Mouse (Mus musculus) CD8-positive naive resting alpha-beta T cell, adult 57 days (primary cell): ENCODE measurements around the gene Ddx50. TPM values are rescaled to one million over a fixed set of nuclear protein-coding genes. Genes with fewer than 3 reads are reported as not detected.

Experiments
- total RNA-seq: library from RNA; stranded (reverse); gene quantifications from one replicate; pipeline ENCODE4 v1.2.4, GENCODE M21; 2023

Ddx50 gene
- total RNA-seq, result 122 TPM

GRCm38 (mm10) chr10:62650881-62651810 lies at the start of gene Ddx50:
TSS of gene Ddx50 (minus strand) at chr10:62651218.

GRCm38 (mm10) chr10:62602177-62603040 lies 48.6 kb downstream of the Ddx50 start, which contains the start of gene Ddx21:
TSS of gene Ddx21 (minus strand) at chr10:62602281.

GRCm38 (mm10) chr10:62578338-62579100 lies 72.5 kb downstream of the Ddx50 start, which contains the start of gene Kif1bp:
TSS of gene Kif1bp (minus strand) at chr10:62578457.

Other genes starting within 250 kb of the Ddx50 start
- gene Hkdc1, start 228.7 kb downstream of the Ddx50 start, total RNA-seq, result not detected
- gene 4930507D05Rik, start 201.7 kb downstream of the Ddx50 start, total RNA-seq, result not detected
- gene Supv3l1, start 201.5 kb downstream of the Ddx50 start, total RNA-seq, result 30.5 TPM
- gene Vps26a, start 164.4 kb downstream of the Ddx50 start, total RNA-seq, result 25.7 TPM
- gene Srgn, start 123.8 kb downstream of the Ddx50 start, total RNA-seq, result 424 TPM
- 20.2 TPM for gene Kif1bp, start 72.8 kb downstream of the Ddx50 start, total RNA-seq
- 134 TPM for gene Ddx21, start 48.9 kb downstream of the Ddx50 start, total RNA-seq
- 0.15 TPM for gene Stox1, start 74.9 kb upstream of the Ddx50 start, total RNA-seq
- gene Ccar1, start 141.1 kb upstream of the Ddx50 start, total RNA-seq, result 117 TPM